Mouse (Mus musculus) cerebellum, postnatal 25 days (tissue): ENCODE data around the gene Hapln3.

ENCODE experiments used
- DNase-seq, 2 experiments: peaks; one replicate each; pipeline ENCODE4 v3.0.0; 2021; ENCODE audit warnings: mixed read lengths in 2 of 2

Hapln3 gene

DNA sequence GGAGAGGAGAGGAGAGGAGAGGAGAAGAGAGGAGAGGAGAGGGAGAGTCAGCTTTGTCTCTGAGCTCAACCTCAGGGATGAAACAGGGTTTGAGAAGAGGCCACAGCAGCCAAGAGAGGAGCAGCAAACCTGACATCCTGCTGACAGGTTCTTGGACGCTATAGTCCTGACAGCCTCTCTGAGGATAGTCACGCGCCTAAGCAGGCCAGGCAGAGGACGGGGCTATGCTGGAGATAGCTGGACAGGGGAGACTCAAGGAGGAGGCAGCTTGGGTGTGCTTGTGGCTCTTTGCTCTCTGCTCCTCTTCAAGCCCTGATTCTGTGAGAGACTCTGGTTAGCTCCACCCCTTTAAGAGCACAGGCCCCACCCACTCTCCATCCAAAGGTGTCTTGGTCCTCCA, 62.6 kb downstream of the Hapln3 start:
- DNase-seq: no peak

GRCm38 (mm10) chr7:79067466-79067865, 63.4 kb downstream of the Hapln3 start:
- DNase-seq: no peak
